Mouse (Mus musculus) WW6 (cell line): ENCODE measurements around the gene Aqp3.
"Not testable (repeated sequence)": the region's sequence is repeated elsewhere in the genome, so short reads cannot be mapped to it uniquely, and the experiment has no call there.

ENCODE experiments used
- DNase-seq: peaks from one replicate; pipeline ENCODE4 v3.0.0-alpha.2; 2013; ENCODE audit warnings: low read depth, low spot score

Gene Aqp3

GRCm38 (mm10) chr4:41107440-41107839 is 9.5 kb upstream of the Aqp3 start:
- DNase-seq = no peak

GRCm38 (mm10) chr4:41102901-41103300 is 4.9 kb upstream of the Aqp3 start:
- DNase-seq = no peak

- DNase-seq = no peak
These were observed 3.0 kb upstream of the Aqp3 start for GRCm38 (mm10) chr4:41100986-41101385.

GRCm38 (mm10) chr4:41098577-41098951 is 581 bp upstream of the Aqp3 start:
- DNase-seq = no peak

GRCm38 (mm10) chr4:41097381-41097780 is 602 bp downstream of the Aqp3 start:
- DNase-seq = no peak

GRCm38 (mm10) chr4:41096794-41097193 is 1.2 kb downstream of the Aqp3 start:
- DNase-seq = no peak

GRCm38 (mm10) chr4:41096169-41096568 is 1.8 kb downstream of the Aqp3 start:
- DNase-seq = no peak

GRCm38 (mm10) chr4:41094361-41094760 is 3.6 kb downstream of the Aqp3 start:
- DNase-seq = no peak

GRCm38 (mm10) chr4:41092958-41093357 is 5.0 kb downstream of the Aqp3 start:
- no peak for DNase-seq

- no peak for DNase-seq
These were observed 6.6 kb downstream of the Aqp3 start for GRCm38 (mm10) chr4:41091391-41091790.

GRCm38 (mm10) chr4:41089705-41090104 is 8.3 kb downstream of the Aqp3 start:
- no peak for DNase-seq

GRCm38 (mm10) chr4:41089189-41089588 is 8.8 kb downstream of the Aqp3 start:
- no peak for DNase-seq

GRCm38 (mm10) chr4:41087459-41088298 is 10.3 kb downstream of the Aqp3 start:
- no peak for DNase-seq

- no peak for DNase-seq
These were observed 11.0 kb downstream of the Aqp3 start for GRCm38 (mm10) chr4:41086947-41087346.

GRCm38 (mm10) chr4:41084819-41085218 is 13.2 kb downstream of the Aqp3 start:
- DNase-seq = no peak

GRCm38 (mm10) chr4:41082803-41083202 is 15.2 kb downstream of the Aqp3 start:
- not testable (repeated sequence) for DNase-seq

GRCm38 (mm10) chr4:41081733-41082132 is 16.2 kb downstream of the Aqp3 start:
- DNase-seq = no peak

GRCm38 (mm10) chr4:41078726-41079125 is 19.3 kb downstream of the Aqp3 start:
- DNase-seq = no peak

- DNase-seq = no peak
These were observed 23.5 kb downstream of the Aqp3 start for GRCm38 (mm10) chr4:41074461-41074860.

GRCm38 (mm10) chr4:41073008-41073817 is 24.8 kb downstream of the Aqp3 start:
- DNase-seq = no peak

GRCm38 (mm10) chr4:41071500-41072429 is 26.2 kb downstream of the Aqp3 start:
- DNase-seq = no peak

- DNase-seq = no peak
These were observed 32.8 kb downstream of the Aqp3 start for GRCm38 (mm10) chr4:41065196-41065595.
